Mouse (Mus musculus) kidney, adult 9 months (tissue): ENCODE results near the gene Ppp2r5d.
A peak's percentile ranks its signal among the peaks of the same experiment; 100 is the strongest.

Experiments
- DNase-seq: peaks from one replicate; pipeline ENCODE4 v3.0.0; 2022

The Ppp2r5d gene

GRCm38 (mm10) chr17:46644152-46644805 is 60.6 kb downstream of the Ppp2r5d start:
- DNase-seq, result no peak

- no peak for DNase-seq
Measured at GRCm38 (mm10) chr17:46642060-46642459, 62.9 kb downstream of the Ppp2r5d start.

- no peak for DNase-seq
Measured at GRCm38 (mm10) chr17:46639929-46640328, 65.0 kb downstream of the Ppp2r5d start.

GRCm38 (mm10) chr17:46636831-46637523 is 67.9 kb downstream of the Ppp2r5d start:
- DNase-seq, result peak; percentile 85
